Mouse (Mus musculus) E14TG2a.4 (cell line): ENCODE measurements around the gene Kmt2c.

Source experiments
- H3K27me3 ChIP-seq: 2 replicates; pipeline ENCODE4 v1.6.1; 2014; ENCODE audit warnings: low read length, control low read depth; ENCODE audit not compliant: insufficient read depth
- H3K36me3 ChIP-seq: 2 replicates; pipeline ENCODE4 v1.6.1; 2014; ENCODE audit warnings: low read length, control low read depth; ENCODE audit not compliant: insufficient read depth
- H3K4me1 ChIP-seq: replicated peaks from 2 replicates; pipeline ENCODE4 v1.6.1; 2014; ENCODE audit warnings: low read depth, low read length, control low read depth
- H3K4me3 ChIP-seq: replicated peaks from 2 replicates; pipeline ENCODE4 v1.5.1; 2014; ENCODE audit warnings: mild to moderate bottlenecking, low read length
- H3K9me3 ChIP-seq: 2 replicates; pipeline ENCODE4 v1.6.1; 2014; ENCODE audit warnings: low read length, control low read depth
- CTCF ChIP-seq: conservative IDR thresholded peaks from 2 replicates; pipeline ENCODE4 v1.5.1; 2014; ENCODE audit warnings: low read length
- NANOG ChIP-seq: IDR thresholded peaks from 2 replicates; pipeline ENCODE4 v1.6.1; 2014; ENCODE audit warnings: borderline replicate concordance, low read length, mixed read lengths
- POU5F1 ChIP-seq: IDR thresholded peaks from 2 replicates; pipeline ENCODE4 v1.6.1; 2014; ENCODE audit warnings: low read length, borderline replicate concordance

Kmt2c gene

DNA sequence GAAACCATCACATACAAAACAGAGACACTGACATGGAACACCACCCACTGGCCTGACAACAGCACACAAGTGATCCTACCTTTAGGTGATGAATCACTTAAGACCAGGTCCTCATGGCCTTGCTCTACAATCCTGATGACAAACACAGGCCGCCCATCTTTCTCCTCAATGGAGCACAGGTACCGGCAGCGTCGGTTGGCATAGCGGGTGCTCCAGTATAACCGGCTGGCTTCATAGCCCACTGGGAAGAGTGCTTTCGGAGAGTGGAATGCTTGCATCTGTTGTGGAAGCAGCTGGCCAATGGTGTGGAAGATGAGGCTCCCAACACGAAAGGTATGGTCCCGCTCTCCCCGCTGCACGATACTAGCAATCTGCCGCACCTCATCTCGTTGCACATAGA lies 214.6 kb downstream of the Kmt2c start:
- Histone ChIP-seq H3K36me3 (peaks cover 77% of the 10 kb centered on the region), H3K27me3 (no peaks in the 10 kb centered on the region), H3K9me3 (no peaks in the 10 kb centered on the region), H3K4me1 (no peaks in the 10 kb centered on the region), H3K4me3 (no peak overlapping the region)
- TF ChIP-seq NANOG (no peak), POU5F1 (no peak), CTCF (no peak)

DNA sequence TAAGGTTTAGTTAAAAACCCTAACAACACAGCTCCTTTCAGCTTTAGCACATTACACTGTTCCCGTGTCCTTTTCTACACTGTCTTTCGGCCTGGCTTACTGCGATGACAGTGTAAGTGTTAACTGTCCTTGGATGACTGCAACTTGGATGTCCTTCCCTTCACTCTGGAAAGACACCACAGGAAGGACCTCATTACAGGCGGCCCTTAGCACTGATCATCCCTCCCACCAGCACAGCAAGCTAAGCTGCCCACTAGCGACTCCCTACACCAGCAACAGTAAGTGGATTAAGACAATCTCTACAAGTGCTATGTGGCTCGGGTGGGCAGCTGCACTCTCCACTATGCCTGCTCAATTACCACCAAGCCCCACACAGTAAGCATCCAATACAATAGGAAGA lies 222.2 kb downstream of the Kmt2c start:
- Histone ChIP-seq H3K9me3 (no peaks in the 10 kb centered on the region), H3K27me3 (no peaks in the 10 kb centered on the region), H3K4me1 (peaks cover 40% of the 10 kb centered on the region), H3K4me3 (no peak overlapping the region), H3K36me3 (peaks cover 59% of the 10 kb centered on the region)
- TF ChIP-seq NANOG, result no peak
- TF ChIP-seq CTCF, result no peak
- TF ChIP-seq POU5F1, result no peak

DNA sequence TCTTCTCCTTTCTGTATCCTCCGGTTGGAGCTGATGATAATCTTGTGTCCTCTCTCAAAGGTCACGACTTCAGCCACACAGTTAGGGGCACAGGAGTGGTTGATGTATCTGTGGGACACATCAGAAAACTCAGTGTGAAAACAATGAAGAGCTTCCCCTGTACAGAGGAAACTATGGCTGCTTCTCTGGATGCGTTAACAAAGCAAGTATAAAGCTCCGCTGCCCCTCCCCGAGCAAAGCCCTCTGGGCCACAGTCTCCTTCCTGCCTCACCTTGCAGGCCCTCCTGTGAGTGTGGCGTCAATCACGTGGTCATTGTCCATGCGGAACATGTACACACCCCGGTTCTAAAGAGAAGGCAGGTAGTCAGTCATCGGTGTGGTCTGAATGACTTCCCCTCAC lies 223.0 kb downstream of the Kmt2c start:
- TF ChIP-seq NANOG, result peak; percentile 85
- no peak for TF ChIP-seq CTCF
- Histone ChIP-seq H3K4me1 (peaks cover 41% of the 10 kb centered on the region), H3K36me3 (peaks cover 56% of the 10 kb centered on the region), H3K4me3 (peak overlapping the region; percentile 15; the same call in 1 of the 2 replicates), H3K27me3 (no peaks in the 10 kb centered on the region), H3K9me3 (no peaks in the 10 kb centered on the region)

DNA sequence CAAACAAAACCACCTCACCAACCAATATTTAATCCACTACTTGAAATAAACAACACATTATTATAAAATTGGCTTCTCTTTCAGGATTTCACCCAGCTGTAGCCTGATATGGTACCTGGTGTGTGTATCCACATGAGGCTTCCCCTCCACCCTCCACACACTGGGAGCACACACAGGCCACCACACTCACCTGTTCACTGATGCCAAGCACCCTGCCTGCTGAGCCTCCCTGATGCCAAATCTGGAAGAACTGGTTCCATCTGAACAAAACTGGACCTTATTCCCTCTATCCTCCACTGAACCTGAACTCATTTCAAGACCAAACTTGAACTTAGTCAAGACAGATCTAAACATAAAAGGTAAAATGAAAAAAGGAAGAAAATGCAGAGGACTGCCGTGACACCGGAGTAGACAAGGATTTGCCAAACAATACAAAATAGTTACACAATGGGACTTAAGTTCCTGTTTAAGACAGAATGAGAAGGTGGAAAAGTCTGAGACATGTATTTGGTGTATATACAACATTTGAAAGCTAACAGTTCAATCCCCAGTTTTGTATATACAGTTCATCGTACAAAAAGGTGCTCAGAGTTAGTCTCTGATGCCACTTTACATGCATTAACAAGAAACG lies 230.2 kb downstream of the Kmt2c start:
- H3K4me3 ChIP-seq, result no peak overlapping the region
- H3K9me3 ChIP-seq, result no peaks in the 10 kb centered on the region
- H3K27me3 ChIP-seq, result no peaks in the 10 kb centered on the region
- TF ChIP-seq NANOG (no peak), POU5F1 (no peak), CTCF (no peak)
- H3K4me1 ChIP-seq, result peaks cover 19% of the 10 kb centered on the region
- peaks cover 64% of the 10 kb centered on the region for H3K36me3 ChIP-seq

DNA sequence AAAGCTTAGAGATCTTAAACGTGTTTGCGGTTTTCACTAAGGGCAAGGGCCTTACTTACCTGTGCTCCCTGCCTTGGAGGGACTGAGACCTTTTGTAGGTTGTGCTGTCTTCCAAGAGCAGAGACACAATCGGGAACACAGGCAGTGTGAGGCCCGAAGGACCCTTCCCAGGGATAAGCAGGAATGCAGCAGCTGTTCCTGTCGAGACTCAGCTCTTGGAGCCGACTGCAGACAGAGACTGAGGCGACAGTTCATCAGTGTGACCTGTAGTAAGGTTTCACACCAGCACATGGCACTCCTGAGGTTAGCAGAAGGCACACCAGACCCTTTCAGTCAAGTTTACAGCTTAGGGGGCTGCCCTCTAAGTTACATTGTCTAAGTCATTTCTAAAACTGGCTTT lies 236.3 kb downstream of the Kmt2c start:
- Histone ChIP-seq H3K4me3 (no peak overlapping the region), H3K36me3 (peaks cover 80% of the 10 kb centered on the region), H3K9me3 (no peaks in the 10 kb centered on the region), H3K4me1 (peaks cover 9% of the 10 kb centered on the region), H3K27me3 (no peaks in the 10 kb centered on the region)
- no peak for TF ChIP-seq NANOG
- no peak for TF ChIP-seq POU5F1
- no peak for TF ChIP-seq CTCF

DNA sequence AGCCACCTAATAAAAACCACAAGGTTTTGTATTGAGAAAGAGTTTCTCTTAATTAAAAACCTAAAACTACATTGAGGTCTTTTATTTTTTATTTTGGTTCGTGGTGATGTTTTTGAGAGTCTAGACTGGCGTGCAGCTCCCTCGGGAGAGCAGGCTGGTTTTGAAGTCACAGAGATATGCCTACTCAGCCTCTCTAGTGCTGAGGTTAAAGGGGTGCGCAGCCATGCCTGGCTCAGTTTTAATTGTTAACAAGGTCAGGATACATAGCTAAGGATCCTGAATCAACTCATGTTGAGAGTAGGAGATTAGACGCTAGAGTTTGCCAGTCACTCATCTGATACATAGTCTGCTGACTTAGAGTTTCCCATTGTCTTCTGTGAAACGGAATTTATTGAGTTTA lies 237.1 kb downstream of the Kmt2c start:
- H3K36me3 ChIP-seq, result peaks cover 74% of the 10 kb centered on the region
- no peak for TF ChIP-seq POU5F1

DNA sequence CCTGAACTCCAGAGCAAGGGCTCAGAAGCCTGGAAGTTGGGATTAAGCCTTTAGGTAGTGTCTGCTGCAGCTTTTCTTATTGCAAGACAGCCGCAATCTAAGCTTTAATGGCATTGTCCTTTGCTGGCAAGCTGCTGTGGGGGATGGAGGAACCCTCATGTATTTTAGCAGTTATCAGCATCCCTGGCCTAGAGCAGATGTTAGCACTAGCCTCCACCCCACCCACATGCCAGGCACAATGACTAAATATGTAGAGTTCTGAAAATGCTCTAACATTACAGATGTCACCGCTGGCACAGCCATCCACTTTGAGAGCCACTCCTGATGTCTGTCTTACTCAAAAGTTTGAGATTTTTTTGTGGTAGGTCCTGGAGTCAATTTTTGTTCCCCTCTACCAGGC lies 241.9 kb downstream of the Kmt2c start:
- H3K36me3 ChIP-seq, result peaks cover 72% of the 10 kb centered on the region
- no peaks in the 10 kb centered on the region for H3K27me3 ChIP-seq
- peaks cover 9% of the 10 kb centered on the region for H3K4me1 ChIP-seq
- no peak for TF ChIP-seq CTCF
- TF ChIP-seq POU5F1, result no peak
- no peak for TF ChIP-seq NANOG
- no peaks in the 10 kb centered on the region for H3K9me3 ChIP-seq
- H3K4me3 ChIP-seq, result no peak overlapping the region

More for the DNA sequence above, 237.1 kb downstream of the Kmt2c start:
- Histone ChIP-seq H3K27me3 (no peaks in the 10 kb centered on the region), H3K4me1 (peaks cover 9% of the 10 kb centered on the region), H3K9me3 (no peaks in the 10 kb centered on the region), H3K4me3 (no peak overlapping the region)

DNA sequence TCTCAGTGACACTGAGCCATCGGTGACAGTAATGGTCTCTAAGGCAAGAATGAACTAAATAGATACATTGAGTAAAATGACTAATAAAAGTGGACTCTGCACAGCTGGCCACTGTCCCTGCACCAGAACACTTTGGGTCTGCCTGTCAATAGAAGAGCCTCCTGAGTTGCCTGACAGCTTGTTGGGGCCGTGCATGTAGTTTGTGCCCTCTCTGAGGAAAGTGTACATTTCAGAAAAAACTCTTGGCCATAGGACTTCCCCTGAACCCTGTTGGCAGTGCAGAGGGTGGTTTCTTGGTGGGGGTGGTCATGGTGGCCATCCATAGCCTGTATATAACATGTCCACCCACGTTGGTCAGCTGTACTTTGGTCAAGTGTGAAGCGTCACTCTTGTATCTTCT lies 244.1 kb downstream of the Kmt2c start:
- Histone ChIP-seq H3K27me3 (no peaks in the 10 kb centered on the region), H3K4me1 (peaks cover 9% of the 10 kb centered on the region)
- TF ChIP-seq NANOG (no peak), POU5F1 (no peak), CTCF (no peak)

More for the DNA sequence above, 244.1 kb downstream of the Kmt2c start:
- peaks cover 78% of the 10 kb centered on the region for H3K36me3 ChIP-seq
- H3K9me3 ChIP-seq, result no peaks in the 10 kb centered on the region; the same call in 1 of the 2 replicates
- no peak overlapping the region for H3K4me3 ChIP-seq
